Mouse (Mus musculus) hematopoietic stem cell, adult 5-6 weeks (primary cell): ENCODE measurements around the gene Avpr1b. TPM values are rescaled to one million over a fixed set of nuclear protein-coding genes. Genes with fewer than 3 reads are reported as not detected.
A peak's percentile ranks its signal among the peaks of the same experiment; 100 is the strongest.
"Not testable (repeated sequence)": the region's sequence is repeated elsewhere in the genome, so short reads cannot be mapped to it uniquely, and the experiment has no call there.

ENCODE experiments used
- ATAC-seq, 2 experiments: fragments of 125-278 bp in 1 of 2; replicated peaks in 1 of 2; 2 replicates each; pipeline ENCODE4 v1.8.0; 2016 to 2017; ENCODE audit warnings: inconsistent platforms in 2 of 2, mild to moderate bottlenecking in 2 of 2, moderate number of reproducible peaks in 2 of 2, low read depth in 1 of 2, moderate TSS enrichment in 1 of 2; ENCODE audit not compliant: low FRiP score in 2 of 2, poor library complexity in 2 of 2, severe bottlenecking in 2 of 2, insufficient read depth in 1 of 2, low TSS enrichment in 1 of 2
- total RNA-seq: library from RNA; stranded (forward); fragments of 172-1452, 232-1000 nt; gene quantifications from 2 replicates; pipeline ENCODE4 v1.2.3, GENCODE M21; 2017

The Avpr1b gene
- total RNA-seq, 1 experiment from 2014 or later = not detected

DNA sequence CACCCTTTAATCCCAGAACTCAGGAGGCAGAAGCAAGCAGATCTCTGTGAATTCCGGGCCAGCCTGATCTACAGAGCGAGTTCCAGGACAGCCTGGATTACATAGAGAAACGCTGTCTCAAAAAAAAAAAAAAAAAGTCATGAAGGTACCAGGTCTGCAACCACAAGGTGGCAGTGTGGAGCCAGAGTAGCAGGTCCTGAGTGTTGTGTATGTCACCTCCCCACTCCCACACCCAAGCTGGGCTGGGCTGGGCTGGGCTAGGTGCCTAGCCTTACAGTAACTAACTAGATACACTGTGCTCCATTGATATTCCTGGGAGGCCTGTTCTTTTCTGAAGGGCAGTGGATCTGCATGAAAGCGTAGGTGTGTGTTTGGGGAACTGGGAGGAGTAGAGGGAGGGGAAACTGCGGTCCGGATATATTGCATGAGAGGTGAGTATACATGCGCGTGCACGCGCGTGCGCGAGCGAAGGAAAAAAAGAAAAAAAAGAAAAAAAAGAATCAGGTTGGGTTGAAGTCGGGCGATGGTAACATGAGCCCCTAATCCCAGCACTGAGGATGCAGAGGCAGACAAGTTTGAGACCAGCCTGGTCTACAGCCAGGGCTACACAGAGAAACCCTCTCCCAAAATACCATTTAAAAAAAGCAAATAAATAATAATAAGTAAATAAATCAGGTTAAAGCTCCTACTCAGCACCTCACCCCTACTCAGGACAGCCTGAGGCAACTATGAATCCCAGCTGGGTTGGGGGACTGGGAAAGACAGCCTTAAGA is 14.5 kb downstream of the Avpr1b start:
- peak; percentile 96 to 97 for ATAC-seq

DNA sequence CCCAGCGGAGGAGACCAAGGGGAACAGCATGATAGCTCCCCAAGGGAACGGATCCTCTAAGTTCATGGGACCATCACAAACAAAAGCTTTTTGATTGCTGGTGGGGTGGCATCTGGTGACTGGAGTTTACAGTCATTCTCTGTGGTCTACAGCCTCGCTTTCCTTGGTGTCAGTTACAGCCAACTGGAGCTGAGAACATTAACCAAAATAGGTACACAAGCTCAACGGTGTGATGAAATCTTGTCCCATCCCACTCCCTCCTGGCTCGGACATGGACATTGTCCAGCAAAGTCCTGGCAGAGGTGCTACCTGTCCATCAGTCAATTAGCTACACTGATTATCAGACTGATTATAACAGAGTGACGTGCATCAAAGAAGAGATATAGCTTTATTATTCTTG is 15.6 kb downstream of the Avpr1b start:
- no peak for ATAC-seq

DNA sequence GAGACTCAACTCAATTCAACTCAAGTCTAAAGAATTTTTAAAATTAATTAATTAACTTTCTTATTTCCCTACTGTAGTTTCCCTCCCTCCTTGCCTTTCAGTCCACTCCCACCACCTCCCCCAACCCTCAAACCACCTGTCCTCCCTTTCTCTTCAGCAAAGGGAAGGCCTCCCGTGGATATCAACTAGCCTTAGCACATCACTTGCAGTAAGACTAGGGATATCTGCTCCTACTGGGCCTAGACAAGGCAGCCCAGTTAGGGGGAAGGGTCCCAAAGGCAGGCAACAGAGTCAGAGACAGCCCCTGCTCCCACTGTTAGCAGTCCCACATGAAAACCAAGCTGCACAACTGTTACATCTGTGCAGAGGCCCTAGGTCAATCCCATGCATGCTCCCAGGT is 17.1 kb downstream of the Avpr1b start:
- ATAC-seq = no peak

DNA sequence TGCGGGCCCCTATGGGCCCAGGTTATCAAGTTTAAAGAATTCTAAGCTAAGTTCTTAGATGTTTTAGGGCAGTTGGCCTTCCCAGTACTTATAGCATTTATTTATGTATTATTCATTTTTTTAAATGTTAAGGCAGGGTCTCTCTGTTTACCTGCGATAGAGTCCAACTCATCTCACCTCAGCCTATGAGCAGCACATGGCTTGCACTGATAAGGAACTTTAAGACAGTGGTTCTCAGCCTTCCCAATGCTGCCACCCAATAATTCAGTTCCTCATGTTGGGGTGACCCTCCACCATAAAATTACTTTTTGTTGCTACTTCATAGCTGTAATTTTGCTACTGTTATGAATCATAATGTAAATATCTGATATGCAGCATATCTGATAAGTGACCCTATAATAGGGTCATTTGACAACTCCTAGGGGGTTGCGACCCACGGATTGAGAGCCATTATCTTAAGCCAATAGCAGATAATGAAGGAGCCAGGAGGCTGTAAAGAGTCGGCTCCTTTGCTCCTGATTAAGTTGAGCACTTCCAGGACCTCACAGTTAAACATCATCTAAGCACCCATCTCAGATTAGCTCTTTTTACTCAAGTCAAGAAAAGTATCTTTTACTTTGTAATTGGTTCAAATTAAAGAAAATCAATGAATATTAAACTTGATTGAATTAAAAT is 17.6 kb downstream of the Avpr1b start:
- ATAC-seq = no peak

DNA sequence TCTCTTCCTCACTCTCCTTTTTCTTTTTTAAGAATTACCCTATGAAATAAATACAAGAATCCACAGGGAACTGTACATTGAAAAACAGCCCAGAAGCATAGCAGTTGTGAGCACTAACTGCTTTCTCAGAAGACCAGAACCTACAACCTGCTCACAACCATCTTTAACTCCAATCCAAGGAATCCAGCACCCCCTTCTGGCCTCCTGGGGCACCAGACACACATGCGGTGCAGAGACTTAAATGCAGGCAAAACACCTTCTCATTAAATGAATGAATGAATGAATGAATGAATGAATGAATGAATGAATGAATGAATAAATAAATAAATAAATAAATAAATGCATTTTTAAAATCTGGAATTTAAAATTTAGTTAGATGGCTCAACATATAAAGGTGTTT is 19.5 kb downstream of the Avpr1b start:
- no peak for ATAC-seq

DNA sequence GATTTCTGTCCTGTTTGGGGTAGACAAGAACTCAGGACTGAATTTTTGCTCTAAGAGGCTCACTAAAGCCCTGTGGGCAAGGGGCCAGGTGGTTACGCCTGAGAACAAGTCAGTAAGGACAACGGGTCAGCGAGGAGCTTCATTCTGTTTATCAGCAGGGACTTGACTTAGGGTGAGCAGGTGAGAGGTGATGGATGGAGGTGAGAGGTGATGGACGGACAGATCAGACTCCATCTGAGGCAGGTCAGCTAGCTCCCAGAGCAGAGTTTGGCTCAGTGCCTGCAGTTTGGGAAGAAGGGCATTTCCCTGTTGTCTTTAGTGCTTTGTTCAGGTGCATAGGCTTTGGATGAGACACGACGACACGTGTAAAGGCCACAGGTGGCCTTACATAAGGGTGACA is 20.3 kb downstream of the Avpr1b start:
- ATAC-seq = no peak

DNA sequence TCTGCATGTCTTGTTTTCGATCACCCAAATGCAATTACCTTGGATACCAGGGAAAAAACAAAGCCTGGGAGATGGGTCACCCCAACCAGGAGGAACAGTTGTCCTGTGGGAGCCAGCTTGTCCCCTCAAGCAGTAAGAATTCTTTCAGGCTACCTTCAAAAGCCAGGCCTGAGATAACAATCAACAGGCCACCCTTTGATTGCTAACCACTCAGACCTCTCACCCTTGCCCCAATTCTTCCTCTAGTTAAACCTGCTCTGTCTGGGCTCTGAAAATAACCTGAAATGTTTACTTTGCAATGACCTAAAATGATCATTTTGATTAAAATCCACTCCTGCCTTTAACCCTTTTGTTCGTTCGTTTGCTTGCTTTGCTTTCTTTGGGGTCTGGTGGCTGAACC is 24.6 kb downstream of the Avpr1b start:
- ATAC-seq = no peak

DNA sequence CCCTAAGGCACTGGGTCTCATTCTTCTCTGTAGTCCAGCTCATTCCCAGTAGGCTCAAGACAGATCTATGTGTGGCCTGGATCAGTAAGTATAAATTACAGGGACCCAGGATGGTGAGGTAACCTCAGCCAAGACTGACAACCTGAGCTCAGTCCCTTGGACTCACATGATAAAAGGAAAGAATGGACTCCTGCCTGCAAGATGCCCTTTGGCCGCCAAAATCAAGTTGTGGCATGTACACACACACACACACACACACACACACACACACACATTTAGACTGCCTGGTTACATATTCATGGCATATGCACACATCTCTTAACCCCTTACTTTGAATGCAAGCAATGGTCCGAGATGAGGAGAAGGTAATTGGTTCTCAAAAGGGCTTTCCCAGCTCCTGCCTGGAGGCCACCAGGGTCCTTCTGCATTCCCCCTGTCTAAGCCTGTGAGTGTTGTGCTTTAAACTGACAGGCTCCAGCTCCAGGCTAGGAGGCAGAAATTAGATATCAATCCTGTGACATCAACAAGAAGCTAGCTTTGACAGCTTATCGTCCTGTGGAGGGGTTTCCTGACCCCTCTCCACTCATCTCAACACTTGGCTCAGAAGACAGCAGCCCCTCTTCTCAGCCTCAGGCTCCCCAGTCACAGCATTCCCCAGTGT is 25.3 kb downstream of the Avpr1b start:
- no peak for ATAC-seq

DNA sequence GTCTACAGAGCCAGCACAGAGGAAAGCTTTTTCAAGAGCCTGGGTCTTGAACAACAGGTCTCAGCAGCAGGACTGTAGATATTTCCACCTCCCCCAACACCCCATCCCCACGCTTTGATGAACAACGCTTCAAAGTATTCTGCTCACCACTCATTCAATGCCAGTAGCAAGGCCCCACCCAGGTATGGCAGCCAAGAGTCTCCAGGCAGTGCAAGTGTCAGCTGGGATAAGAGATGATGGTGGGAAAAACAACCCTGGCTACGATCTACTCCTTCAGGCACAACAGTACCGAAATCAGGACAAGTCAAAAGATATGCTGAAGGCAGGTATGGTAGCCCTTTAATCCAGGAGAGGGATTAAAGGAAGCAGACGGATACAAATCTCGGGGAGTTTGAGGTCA is 27.2 kb downstream of the Avpr1b start:
- no peak for ATAC-seq

DNA sequence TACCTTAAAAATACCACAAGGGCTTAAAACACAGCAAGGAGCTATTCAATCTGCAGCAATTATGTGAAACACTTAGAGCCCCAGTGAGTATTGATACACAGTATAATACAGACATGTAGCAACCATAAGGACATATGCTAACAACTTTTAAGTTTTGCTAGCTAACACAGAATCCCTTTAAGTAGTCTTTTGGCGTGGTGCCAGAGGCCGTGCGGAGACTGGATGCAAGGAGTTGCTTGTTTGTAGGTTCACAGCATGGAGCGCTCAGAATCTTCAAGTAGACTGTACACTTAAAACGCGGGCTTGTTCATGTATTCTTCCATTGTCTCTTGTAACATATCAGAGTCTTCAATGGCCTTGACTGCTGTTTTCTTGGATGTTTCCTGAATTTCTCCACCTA is 33.2 kb downstream of the Avpr1b start:
- ATAC-seq = not testable (repeated sequence)

DNA sequence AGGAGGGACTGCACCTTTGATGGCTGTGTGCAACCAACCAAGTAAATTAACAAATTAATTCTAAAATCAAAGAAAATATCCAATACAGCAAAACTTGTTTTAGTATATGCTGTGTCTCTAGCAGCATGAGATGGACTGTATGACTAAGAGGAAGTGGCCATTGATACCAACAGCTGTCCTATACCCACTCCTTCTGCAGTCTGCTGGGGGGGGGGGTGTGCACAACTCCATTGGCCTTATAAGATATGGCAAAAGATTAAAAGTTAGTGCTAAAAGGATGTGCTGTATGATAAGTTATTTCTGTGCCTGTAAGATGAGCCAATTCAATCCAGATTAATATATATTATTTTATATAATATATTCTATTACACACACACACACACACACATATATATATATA is 35.5 kb downstream of the Avpr1b start:
- ATAC-seq = no peak

DNA sequence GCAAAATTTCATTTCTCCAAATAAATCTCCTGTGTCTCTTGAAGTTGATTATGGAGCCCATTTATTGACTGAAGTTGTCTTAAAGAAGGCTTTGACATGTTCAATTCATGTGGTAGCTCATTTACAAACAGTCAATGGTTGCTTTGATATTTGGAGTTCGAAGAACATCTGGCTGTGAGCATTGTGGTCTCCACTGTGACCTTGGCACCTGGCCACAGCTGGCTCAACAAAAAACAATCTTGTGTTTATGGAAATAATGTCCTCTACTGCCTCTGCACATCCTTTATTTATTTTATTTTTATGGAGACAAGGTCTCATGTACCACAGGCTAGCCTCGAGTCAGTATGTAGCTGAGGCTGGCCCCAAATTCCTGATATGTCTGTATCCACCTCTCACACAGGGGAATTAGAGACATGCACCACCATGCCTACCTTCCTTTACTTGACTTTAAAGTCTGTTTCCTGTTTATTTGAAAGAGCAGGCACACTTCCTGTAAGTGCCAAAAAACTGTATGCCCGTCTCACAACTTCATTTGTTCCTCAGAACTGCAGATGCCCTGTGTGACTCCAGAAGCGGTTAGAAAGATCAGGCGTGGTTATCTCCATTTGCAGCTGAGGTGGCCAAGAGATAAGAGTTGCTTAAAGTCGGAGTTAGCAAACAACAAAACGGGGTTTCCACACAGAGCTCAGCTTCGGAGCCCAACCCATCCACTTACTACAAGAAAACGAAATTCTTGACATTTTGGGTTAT is 38.9 kb downstream of the Avpr1b start, which contains the start of gene Ctse:
TSS of gene Ctse (plus strand) at position 516 of the 750 bp plus-strand sequence.
- ATAC-seq = peak; percentile 72 to 89

DNA sequence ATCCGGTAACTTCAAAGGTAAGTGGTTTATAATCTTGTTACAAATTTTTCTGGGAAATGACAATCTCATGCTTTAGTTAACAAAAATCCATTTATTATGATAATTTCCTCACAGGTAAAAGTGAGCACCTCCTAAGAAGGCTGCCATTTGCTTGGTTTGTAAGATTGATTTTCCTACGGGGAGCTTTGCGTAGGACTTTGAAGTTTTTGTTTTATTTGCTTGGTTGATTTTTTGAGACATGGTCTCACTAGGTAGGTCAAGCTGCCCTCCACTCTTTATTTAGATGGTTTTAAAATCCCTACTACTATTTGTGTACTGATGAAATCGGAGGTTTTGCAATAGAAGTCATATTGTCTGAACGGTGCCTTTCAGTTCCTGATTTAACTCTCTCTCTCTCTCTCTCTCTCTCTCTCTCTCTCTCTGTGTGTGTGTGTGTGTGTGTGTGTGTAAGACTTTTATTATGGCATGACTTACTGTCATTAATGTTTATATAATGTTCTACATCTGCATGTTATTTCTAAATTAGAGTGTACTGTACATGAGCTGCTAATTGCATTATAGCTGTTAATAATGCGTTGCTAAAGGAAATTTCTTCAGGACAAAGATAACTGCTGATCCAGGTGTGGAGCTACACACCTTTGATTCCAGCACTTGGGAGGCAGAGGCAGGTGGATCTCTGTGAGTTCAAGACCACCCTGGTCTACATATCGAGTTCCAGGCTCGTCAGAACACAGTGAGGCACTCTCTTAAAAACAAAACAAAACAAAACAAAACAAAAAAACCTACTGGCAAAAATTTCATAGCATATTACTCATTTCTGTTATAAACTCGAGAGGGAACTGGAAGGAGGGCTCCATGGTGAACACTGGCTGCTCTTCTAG is 39.7 kb downstream of the Avpr1b start:
- ATAC-seq = peak; percentile 47 to 66; a peak in 3 of 4 replicates

DNA sequence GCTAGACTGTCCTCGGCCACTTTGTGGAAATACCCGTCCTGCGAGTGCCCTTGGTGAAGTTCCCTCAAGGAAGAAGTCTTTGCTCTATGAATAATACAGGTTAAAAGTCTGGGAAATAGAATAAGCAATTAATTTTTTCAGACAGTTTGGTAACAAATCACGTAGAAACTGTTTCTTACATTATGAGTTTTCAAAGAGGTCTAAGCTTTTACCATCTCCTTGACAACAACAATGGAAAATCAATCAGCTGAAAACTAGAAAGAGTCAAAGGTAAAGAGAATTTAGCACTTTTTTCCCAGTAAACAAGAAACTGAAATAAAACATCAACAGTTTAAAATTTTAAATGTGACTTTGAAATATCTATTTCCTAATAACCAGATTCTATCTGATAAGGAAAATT is 41.0 kb downstream of the Avpr1b start:
- no peak for ATAC-seq

DNA sequence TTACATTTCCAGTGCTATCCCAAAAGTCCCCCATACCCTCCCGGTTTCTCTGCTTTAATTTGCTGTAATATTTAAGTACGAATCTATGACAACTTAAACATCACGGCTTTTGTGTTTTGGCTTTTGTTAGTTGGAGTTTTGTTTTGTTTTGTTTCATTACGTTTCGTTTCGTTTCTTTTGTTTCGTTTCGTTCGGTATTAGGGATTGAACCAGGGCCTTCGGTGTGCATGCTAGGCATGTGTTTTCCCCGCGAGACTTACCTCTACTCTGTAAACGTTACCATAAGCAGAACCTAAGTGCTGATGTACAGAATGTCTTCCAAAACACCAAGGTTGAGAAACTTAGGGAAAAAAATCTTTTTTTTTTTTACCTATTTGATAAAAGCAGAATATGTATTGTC is 42.5 kb downstream of the Avpr1b start:
- no peak for ATAC-seq

DNA sequence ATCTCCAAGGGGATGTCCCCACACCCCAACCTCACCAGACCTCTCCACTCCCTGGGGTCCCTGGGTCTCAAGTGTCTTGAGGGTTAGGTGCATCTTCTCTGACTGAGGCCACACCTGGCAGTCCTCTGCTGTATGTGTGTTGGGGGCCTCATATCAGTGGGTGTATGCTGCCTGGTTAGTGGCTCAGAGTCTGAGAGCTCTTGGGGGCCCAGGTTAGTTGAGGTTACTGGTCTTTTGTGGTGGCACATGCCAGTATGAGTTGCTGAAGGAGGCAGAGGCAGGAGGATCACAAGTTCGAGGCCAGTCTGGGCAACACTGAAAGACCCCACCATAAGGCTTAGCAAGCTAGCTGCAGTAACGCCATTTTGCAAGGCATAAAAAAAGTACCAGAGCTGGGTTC is 43.2 kb downstream of the Avpr1b start:
- ATAC-seq = no peak
